Mouse (Mus musculus): ENCODE results near the gene H2-M3.

GRCm38 (mm10) chr17:37275626-37276248 is 5.7 kb downstream of the H2-M3 start:
- no peak for TF ChIP-seq POLR2A (IDR thresholded peaks at IDR 0.05; ENCODE audit: borderline replicate concordance, extremely low read depth, insufficient read depth, insufficient read length, poor library complexity, severe bottlenecking)
- TF ChIP-seq CTCF (IDR thresholded peaks at IDR 0.05; ENCODE audit: borderline replicate concordance, extremely low read depth, insufficient read depth, insufficient read length): no peak
